Mouse (Mus musculus) spleen, embryonic (tissue): Measurements from ENCODE around the gene Med25.

Source experiments
- CTCF ChIA-PET: fragments of 350-600 bp; sonication (Branson Sonifier 250); formaldehyde crosslinking; loops from one replicate; lab custom pipeline; 2022; lab: Charles Lee

The Med25 gene

GRCm38 (mm10) chr7:44892276-44892921 lies at the start of gene Med25:
Med25 (minus strand) TSS chr7:44892712.
- CTCF ChIA-PET = interaction anchor here (0.6 to 1.4 kb wide), 3 partner anchors 23 to 669 kb away, joined by 3 read pairs; partner anchors contain the start of gene Ptov1

GRCm38 (mm10) chr7:44938680-44939079 lies 46.2 kb upstream of the Med25 start:
- CTCF ChIA-PET = no interaction called here

GRCm38 (mm10) chr7:44929204-44930151 lies 37.0 kb upstream of the Med25 start, which contains the start of gene Ap2a1:
Ap2a1 (minus strand) TSS chr7:44929496.
- CTCF ChIA-PET = no interaction called here

DNA sequence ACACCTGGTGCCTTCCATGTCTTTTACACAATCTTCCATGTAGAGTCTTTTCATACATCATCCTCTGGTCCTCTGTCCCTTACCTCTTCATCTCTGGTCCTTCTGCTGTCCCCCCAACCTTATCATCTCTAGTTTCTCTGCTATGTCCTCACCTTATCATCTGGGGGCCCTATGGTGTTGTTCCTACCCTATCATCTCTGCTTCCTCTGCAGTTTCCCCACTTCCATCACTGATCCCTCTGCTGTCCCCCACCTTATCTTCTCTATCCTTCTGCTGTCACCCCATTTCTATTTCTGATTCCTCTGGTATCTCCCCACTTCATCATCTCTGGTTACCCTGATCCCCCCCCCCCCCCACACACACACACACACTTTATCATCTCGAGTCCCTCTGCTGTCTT lies 36.1 kb upstream of the Med25 start:
- CTCF ChIA-PET = no interaction called here

- CTCF ChIA-PET = no interaction called here
These were observed 33.0 kb upstream of the Med25 start for GRCm38 (mm10) chr7:44925468-44925867.

- CTCF ChIA-PET = no interaction called here
These were observed 30.0 kb upstream of the Med25 start for GRCm38 (mm10) chr7:44922530-44922929.

DNA sequence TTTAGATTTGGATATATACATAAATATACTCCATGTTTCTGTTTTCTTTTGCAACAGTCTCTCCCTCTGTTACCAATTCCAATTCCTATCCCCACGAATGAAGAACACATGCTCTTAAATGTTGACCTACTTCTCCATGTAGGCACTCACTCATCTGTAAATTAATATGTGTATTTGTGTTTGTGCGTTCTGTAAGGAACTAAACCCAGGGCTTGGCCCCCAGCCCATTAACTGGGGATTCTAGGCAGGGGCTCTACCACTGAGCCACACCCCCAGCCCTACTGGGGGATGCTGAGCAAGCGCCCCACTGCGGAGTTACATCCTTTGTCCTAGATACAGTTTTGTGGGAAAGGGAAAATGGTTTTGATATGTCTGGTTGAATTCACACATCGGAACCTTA lies 26.6 kb upstream of the Med25 start:
- CTCF ChIA-PET = no interaction called here

- CTCF ChIA-PET = no interaction called here
These were observed 25.7 kb upstream of the Med25 start for GRCm38 (mm10) chr7:44918219-44918618.

DNA sequence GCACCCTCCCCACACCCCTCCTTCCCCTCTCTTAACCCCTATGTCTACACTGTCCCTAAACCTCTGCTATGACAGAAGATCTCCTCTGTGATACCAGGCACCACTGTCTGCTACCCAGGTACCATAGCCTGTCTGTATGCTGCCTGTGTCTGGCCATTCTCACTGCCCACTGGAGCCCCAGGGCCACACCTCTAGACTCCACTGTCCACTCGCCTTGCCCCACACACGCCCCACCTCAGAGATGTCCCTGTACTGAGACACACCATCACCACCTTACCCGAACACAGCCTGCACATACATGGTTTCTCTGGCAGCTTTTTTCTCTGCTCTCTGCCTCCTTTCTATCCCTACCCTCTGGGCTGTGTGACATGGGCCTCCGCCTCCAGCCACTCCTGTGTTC lies 24.4 kb upstream of the Med25 start:
- CTCF ChIA-PET = no interaction called here

- CTCF ChIA-PET = no interaction called here
These were observed 23.7 kb upstream of the Med25 start for GRCm38 (mm10) chr7:44916191-44916590.

- CTCF ChIA-PET = no interaction called here
These were observed 22.8 kb upstream of the Med25 start for GRCm38 (mm10) chr7:44915314-44915713.

GRCm38 (mm10) chr7:44914396-44914795 lies 21.9 kb upstream of the Med25 start:
- CTCF ChIA-PET = no interaction called here

GRCm38 (mm10) chr7:44908706-44909476 lies 16.4 kb upstream of the Med25 start:
- CTCF ChIA-PET = no interaction called here

- CTCF ChIA-PET = no interaction called here
These were observed 12.9 kb upstream of the Med25 start for GRCm38 (mm10) chr7:44905430-44905829.

DNA sequence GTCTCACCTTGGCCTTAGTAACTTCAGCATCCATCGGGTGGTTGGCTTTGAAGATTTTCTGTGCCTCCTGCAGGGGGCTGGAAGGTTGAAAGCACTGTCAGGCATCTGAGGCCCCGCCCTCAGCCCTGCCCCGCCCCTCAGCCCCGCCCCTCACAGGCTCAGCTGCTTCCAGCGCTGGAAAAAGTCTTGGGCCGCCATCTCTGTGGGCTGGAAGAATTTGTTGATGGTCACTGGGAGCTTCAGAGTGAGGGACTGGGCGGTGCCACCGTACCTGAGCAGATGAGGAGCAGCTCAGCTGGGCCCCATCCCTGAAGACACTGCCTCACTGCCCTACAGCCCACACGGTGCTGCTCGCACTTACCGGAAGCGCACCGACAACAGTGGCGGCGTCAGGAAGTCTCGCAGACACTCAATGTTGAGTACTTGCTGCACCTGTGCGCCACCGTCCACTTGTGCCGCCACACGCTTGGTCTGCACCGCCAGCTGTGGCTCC lies 8.8 kb upstream of the Med25 start:
- CTCF ChIA-PET = interaction anchor here (0.5 to 0.7 kb wide), 2 partner anchors 52 to 107 kb away, joined by 3 to 4 read pairs; no protein-coding TSS in a partner anchor

GRCm38 (mm10) chr7:44900632-44901031 lies 8.1 kb upstream of the Med25 start:
- CTCF ChIA-PET = interaction anchor here (0.7 kb wide), 1 partner anchor 106 kb away, joined by 4 read pairs; no protein-coding TSS in a partner anchor

DNA sequence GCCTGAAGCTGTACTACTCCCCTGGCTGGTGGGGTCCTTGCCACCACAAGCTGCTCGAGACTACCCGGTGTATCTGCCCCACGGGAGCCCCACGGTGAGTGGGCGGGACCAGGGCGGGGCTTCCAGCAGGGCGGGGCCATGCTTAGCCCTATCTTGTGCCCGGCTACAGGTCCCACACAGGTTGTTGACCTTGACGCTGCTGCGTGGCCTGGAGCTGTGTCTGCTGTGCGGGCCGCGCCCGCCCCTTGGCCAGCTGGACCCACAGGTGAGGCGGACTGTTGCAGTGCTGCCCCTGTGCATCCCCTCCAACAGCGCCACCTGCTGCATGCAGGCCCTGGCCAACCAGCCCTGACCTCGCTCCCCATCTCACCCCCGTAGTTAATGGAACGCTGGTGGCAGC lies 6.1 kb upstream of the Med25 start:
- CTCF ChIA-PET = interaction anchor here (0.6 kb wide), 1 partner anchor 118 kb away, joined by 5 read pairs; the partner anchor contains the start of gene Scaf1

DNA sequence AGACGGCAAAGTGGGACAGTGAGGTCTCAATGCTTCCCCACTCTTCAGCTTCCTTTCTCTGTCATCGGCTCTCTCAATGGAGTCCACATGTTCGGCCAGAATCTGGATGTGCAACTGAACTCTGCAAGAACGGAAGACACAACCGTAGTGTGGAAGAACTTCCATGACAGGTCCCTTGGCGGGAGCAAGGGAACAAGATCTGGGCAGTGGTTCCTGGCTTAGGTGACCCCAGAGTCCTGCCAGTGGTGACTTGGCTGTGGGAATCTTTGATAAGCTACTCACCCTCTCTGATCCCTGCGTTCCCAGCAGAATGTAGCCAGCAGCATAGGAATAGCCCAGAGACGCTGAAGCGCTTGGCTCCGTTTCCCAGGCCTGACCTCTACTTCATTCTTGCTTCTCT lies 4.0 kb upstream of the Med25 start:
- CTCF ChIA-PET = interaction anchor here (1.4 kb wide), 1 partner anchor 24 kb away, joined by 3 read pairs; no protein-coding TSS in a partner anchor

DNA sequence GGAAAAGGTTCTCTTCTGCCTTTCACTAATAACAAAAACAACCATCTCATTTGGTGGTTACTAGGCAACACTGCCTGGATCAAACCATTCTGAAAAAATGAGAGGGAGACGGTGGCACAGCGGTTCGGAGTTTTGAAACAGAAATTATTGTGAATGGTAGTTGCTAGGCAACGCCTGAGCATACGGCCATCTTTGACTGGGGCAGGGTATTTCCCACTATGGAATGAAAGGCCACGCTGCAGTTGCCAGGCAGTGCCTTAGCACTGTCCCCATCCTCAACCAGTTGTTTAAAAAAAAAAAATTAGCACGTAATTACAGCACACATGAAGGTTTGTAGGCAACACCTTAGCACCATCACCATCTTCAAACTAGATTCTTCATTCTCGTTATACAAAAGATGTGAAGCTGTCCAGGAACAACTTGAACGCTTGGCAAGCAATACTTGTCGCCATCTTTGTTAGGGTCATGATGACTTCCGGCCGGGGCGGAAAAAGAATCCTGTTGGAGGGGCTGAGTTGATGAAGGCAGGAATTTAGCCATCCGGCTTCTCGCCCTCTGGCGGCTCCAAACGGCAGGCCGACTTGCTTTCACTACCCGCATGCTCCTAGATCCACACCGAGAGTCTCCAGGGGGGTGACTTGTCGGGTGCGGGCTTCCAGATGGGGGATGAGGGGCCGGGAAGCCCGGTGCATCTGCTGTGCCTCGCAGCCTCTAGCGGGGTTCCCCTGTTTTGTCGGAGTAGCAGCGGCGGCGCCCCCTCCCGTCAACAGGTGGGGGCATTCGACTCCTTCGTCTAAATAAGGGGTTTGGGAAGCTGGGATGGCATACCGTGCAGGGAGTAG lies 3.3 kb upstream of the Med25 start, which contains the start of gene Fuz:
Gene Fuz, plus strand, starts transcription at position 487 of the 842 bp plus-strand sequence.
- CTCF ChIA-PET = interaction anchor here (0.9 kb wide), 1 partner anchor 35 kb away, joined by 9 read pairs; no protein-coding TSS in a partner anchor

GRCm38 (mm10) chr7:44895206-44895592 lies 2.7 kb upstream of the Med25 start:
- CTCF ChIA-PET = interaction anchor here (0.9 kb wide), 1 partner anchor 36 kb away, joined by 9 read pairs; no protein-coding TSS in a partner anchor
